Comparison of ENCODE assay signal across 22 mouse cellular contexts in genomic region chr6:125420458-125421063, GRCm38 (mm10). TPM values are rescaled to one million over a fixed set of nuclear protein-coding genes. Genes with fewer than 3 reads are reported as not detected.
"Had no signal": no experiment of that assay in that cellular context is flagged by ENCODE, and none has a peak within 500 bp of the region (broad histone marks: within the 10 kb centered on the region; RNA-seq: fewer than 3 reads in every experiment).

No protein-coding gene starts in this region.

- H3K9ac ChIP-seq: kidney, embryonic 15.5 days; limb, embryonic 12.5 days; limb, embryonic 15.5 days; lung, embryonic 15.5 days; midbrain, embryonic 13.5 days; stomach, embryonic 15.5 days had no signal

- H3K4me2 ChIP-seq: kidney, embryonic 15.5 days; limb, embryonic 12.5 days; limb, embryonic 15.5 days; lung, embryonic 15.5 days; midbrain, embryonic 13.5 days; stomach, embryonic 15.5 days had no signal

- ATAC-seq: intestine, postnatal 0 days; midbrain, embryonic 13.5 days; midbrain, embryonic 16.5 days had no signal

- H3K36me3 ChIP-seq: kidney, embryonic 15.5 days; limb, embryonic 12.5 days; limb, embryonic 15.5 days; lung, embryonic 15.5 days; midbrain, embryonic 10.5 days; midbrain, embryonic 13.5 days; stomach, embryonic 15.5 days had no signal

- H3K27me3 ChIP-seq: lung, embryonic 15.5 days; stomach, embryonic 15.5 days had no signal

- H3K4me3 ChIP-seq: kidney, embryonic 15.5 days; left cerebral cortex, adult 2 months; limb, embryonic 12.5 days; limb, embryonic 15.5 days; lung, embryonic 15.5 days; megakaryocyte, embryonic 14.5 days; midbrain, embryonic 10.5 days; midbrain, embryonic 13.5 days; stomach, embryonic 15.5 days had no signal

- DNase-seq: kidney, adult 2 months; kidney, postnatal 10 days; kidney, postnatal 36 days; layer of hippocampus, postnatal 36 days; left cerebral cortex, postnatal 4 days; lung, adult 18-20 months; lung, postnatal 10 days; lung, postnatal 36 days; right cerebral cortex, postnatal 4 days; spleen, adult 18-20 months; thymus, postnatal 25 days had no signal

- H3K9me3 ChIP-seq: kidney, embryonic 15.5 days; limb, embryonic 12.5 days; limb, embryonic 15.5 days; lung, embryonic 15.5 days; megakaryocyte, embryonic 14.5 days; midbrain, embryonic 10.5 days; midbrain, embryonic 13.5 days; stomach, embryonic 15.5 days had no signal

- H3K27ac ChIP-seq: kidney, embryonic 15.5 days; left cerebral cortex, adult 2 months; limb, embryonic 12.5 days; lung, embryonic 15.5 days; midbrain, embryonic 10.5 days; midbrain, embryonic 13.5 days; stomach, embryonic 15.5 days had no signal

RNA-seq across cellular contexts. Expression of gene Plekhg6, which starts 40.0 kb away (rescaled TPM):
- total RNA-seq: left cerebral cortex, postnatal 4 days had no signal
